Comparison of ENCODE assay signal across 22 mouse cellular contexts in the genomic region with DNA sequence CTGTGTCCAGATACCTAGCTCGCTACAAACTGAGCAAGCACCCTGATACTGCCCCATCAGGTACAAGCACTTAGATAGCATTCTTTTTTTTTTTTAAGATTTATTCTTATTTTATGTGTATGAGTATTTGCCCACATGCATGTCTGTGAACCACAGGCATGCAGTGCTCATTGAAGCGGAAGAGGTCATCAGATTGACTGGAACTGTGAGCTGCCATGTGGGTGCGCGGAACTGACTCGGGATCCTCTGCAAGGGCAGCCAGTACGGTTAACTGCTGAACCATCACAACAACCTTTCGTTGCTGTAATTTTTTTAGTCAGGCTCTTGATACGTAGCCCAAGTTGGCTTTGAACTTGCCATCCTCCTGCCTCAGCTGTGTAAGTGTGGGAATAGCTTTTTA. TPM values are rescaled to one million over a fixed set of nuclear protein-coding genes. Genes with fewer than 3 reads are reported as not detected.
DNase-seq lines count a peak whose midpoint lies in the region; ATAC-seq and TF ChIP-seq lines count a peak whose summit lies in the region.
"Had no signal": no experiment of that assay in that cellular context is flagged by ENCODE, and none has a peak within 500 bp of the region (broad histone marks: within the 10 kb centered on the region; RNA-seq: fewer than 3 reads in every experiment).

No protein-coding gene starts in this region.

- no peak overlapping the region for H3K4me3 ChIP-seq in hindbrain, embryonic 14.5 days (replicated peaks; ENCODE audit: low read length)
- H3K4me3 ChIP-seq in hindbrain, embryonic 10.5 days, result no peak overlapping the region
- H3K4me3 ChIP-seq in ES-Bruce4 (ENCODE audit: low read depth, low read length), result peak overlapping the region; percentile 33
- no peak overlapping the region for H3K4me3 ChIP-seq in limb, embryonic 15.5 days
- H3K4me3 ChIP-seq: embryonic facial prominence, embryonic 10.5 days; gastrocnemius, adult 2 months; heart, embryonic 13.5 days; liver, embryonic 13.5 days; neural tube, embryonic 12.5 days had no signal

- no peak overlapping the region for H3K9ac ChIP-seq in hindbrain, embryonic 14.5 days
- no peak overlapping the region for H3K9ac ChIP-seq in ES-Bruce4 (ENCODE audit: low read depth, poor library complexity, severe bottlenecking)
- no peak overlapping the region for H3K9ac ChIP-seq in limb, embryonic 15.5 days
- H3K9ac ChIP-seq: heart, embryonic 13.5 days; liver, embryonic 13.5 days; lung, embryonic 14.5 days; neural tube, embryonic 12.5 days had no signal

- H3K27me3 ChIP-seq in hindbrain, embryonic 14.5 days (ENCODE audit: control insufficient read depth, insufficient read depth, low read length), result no peaks in the 10 kb centered on the region
- no peaks in the 10 kb centered on the region for H3K27me3 ChIP-seq in hindbrain, embryonic 10.5 days (ENCODE audit: insufficient read depth, poor library complexity, severe bottlenecking)
- no peaks in the 10 kb centered on the region for H3K27me3 ChIP-seq in ES-Bruce4 (ENCODE audit: control insufficient read depth, insufficient read depth, low read length, poor library complexity, severe bottlenecking)
- H3K27me3 ChIP-seq in limb, embryonic 15.5 days, result no peaks in the 10 kb centered on the region
- H3K27me3 ChIP-seq: heart, embryonic 13.5 days; liver, embryonic 13.5 days; neural tube, embryonic 12.5 days had no signal

- whole genome bisulfite sequencing in hindbrain, embryonic 14.5 days, result 91% methylated on average over 8 of the region's 8 CpGs
- 94% methylated on average over 8 of the region's 8 CpGs for WGBS in hindbrain, embryonic 10.5 days
- WGBS in limb, embryonic 15.5 days, result 94% methylated on average over 8 of the region's 8 CpGs

- H3K36me3 ChIP-seq in hindbrain, embryonic 14.5 days (replicated peaks; ENCODE audit: control insufficient read depth, insufficient read depth), result no peaks in the 10 kb centered on the region; the same call in 1 of the 2 replicates
- peaks cover 85% of the 10 kb centered on the region for H3K36me3 ChIP-seq in hindbrain, embryonic 10.5 days
- no peaks in the 10 kb centered on the region for H3K36me3 ChIP-seq in ES-Bruce4 (ENCODE audit: control insufficient read depth, insufficient read depth, low read length, poor library complexity, severe bottlenecking)
- peaks cover 5% of the 10 kb centered on the region; the same call in 1 of the 2 replicates for H3K36me3 ChIP-seq in limb, embryonic 15.5 days
- H3K36me3 ChIP-seq: G1E; liver, embryonic 13.5 days had no signal

- no peak for ATAC-seq in hindbrain, embryonic 14.5 days (ENCODE audit: low FRiP score)
- ATAC-seq in limb, embryonic 15.5 days (ENCODE audit: insufficient number of reproducible peaks, low FRiP score, low TSS enrichment, low read depth), result no peak

- H3K4me2 ChIP-seq in hindbrain, embryonic 14.5 days (replicated peaks), result no peak overlapping the region
- H3K4me2 ChIP-seq in limb, embryonic 15.5 days, result no peak overlapping the region
- H3K4me2 ChIP-seq: heart, embryonic 13.5 days; liver, embryonic 13.5 days; lung, embryonic 14.5 days; neural tube, embryonic 12.5 days had no signal

- H3K27ac ChIP-seq in hindbrain, embryonic 14.5 days, result peak overlapping the region; percentile 80; the same call in 1 of the 2 replicates
- no peak overlapping the region for H3K27ac ChIP-seq in hindbrain, embryonic 10.5 days
- no peak overlapping the region for H3K27ac ChIP-seq in ES-Bruce4 (ENCODE audit: insufficient read depth, low read length)
- peak overlapping the region; percentile 85 for H3K27ac ChIP-seq in limb, embryonic 15.5 days
- H3K27ac ChIP-seq: gastrocnemius, adult 2 months; liver, embryonic 13.5 days had no signal

- intact Hi-C loops in left cerebral cortex, postnatal 4 days (cut with DNase I), result no loop called here

- peaks cover 14% of the 10 kb centered on the region; the same call in 1 of the 2 replicates for H3K4me1 ChIP-seq in hindbrain, embryonic 14.5 days (replicated peaks; ENCODE audit: control insufficient read depth, insufficient read depth, low read length)
- H3K4me1 ChIP-seq in hindbrain, embryonic 10.5 days (replicated peaks), result peaks cover 34% of the 10 kb centered on the region
- peaks cover 8% of the 10 kb centered on the region for H3K4me1 ChIP-seq in ES-Bruce4 (ENCODE audit: control insufficient read depth, insufficient read depth, low read length)
- H3K4me1 ChIP-seq in limb, embryonic 15.5 days, result peaks cover 11% of the 10 kb centered on the region

- no peak for TF ChIP-seq EP300 in ES-Bruce4 (IDR thresholded peaks at IDR 0.05; ENCODE audit: insufficient read depth, low read depth, low read length)

- no peak for TF ChIP-seq POLR2A in ES-Bruce4 (IDR thresholded peaks at IDR 0.05; ENCODE audit: insufficient read depth, low read length)

- no peaks in the 10 kb centered on the region for H3K9me3 ChIP-seq in hindbrain, embryonic 14.5 days (ENCODE audit: control insufficient read depth, low read length)
- H3K9me3 ChIP-seq in hindbrain, embryonic 10.5 days, result no peaks in the 10 kb centered on the region
- no peaks in the 10 kb centered on the region for H3K9me3 ChIP-seq in ES-Bruce4 (replicated peaks; ENCODE audit: control insufficient read depth, insufficient read depth, low read length, poor library complexity, severe bottlenecking)
- H3K9me3 ChIP-seq in limb, embryonic 15.5 days, result no peaks in the 10 kb centered on the region
- H3K9me3 ChIP-seq: embryonic facial prominence, embryonic 10.5 days; G1E; heart, embryonic 13.5 days; liver, embryonic 13.5 days; neural tube, embryonic 12.5 days had no signal

- DNase-seq in hindbrain, embryonic 14.5 days (ENCODE audit: low spot score), result no peak
- DNase-seq in hindbrain, embryonic 10.5 days (ENCODE audit: low spot score), result no peak
- DNase-seq in left cerebral cortex, postnatal 4 days, result peak; percentile 26
- no peak for DNase-seq in left cerebral cortex, adult 18-20 months (ENCODE audit: low spot score in 2 of 2)
- DNase-seq in heart, adult 18-20 months, result no peak
- DNase-seq: adrenal gland, postnatal 36 days; cerebellum, adult 11-12 months; cerebellum, postnatal 36 days; gastrocnemius, adult 2 months; liver, embryonic 13.5 days; lung, embryonic 14.5 days; lung, postnatal 36 days; right cerebral cortex, postnatal 25 days; thymus, postnatal 4 days had no signal

- no peak for TF ChIP-seq CTCF in ES-Bruce4 (IDR thresholded peaks at IDR 0.05; ENCODE audit: low read depth, low read length)

RNA-seq across cellular contexts. Expression of a gene that starts 11.0 kb away (rescaled TPM):
- polyA plus RNA-seq in hindbrain, embryonic 14.5 days (2014; fragmentation: Nextera tagmentation; extraction: Ambion mirVana), result 22.8 and 28.4 TPM in 2 replicates
- polyA plus RNA-seq in hindbrain, embryonic 10.5 days (2016; fragmentation: Nextera tagmentation; extraction: Ambion mirVana), result 47.3 and 71.6 TPM in 2 replicates
- 10 to 100 TPM; 10.5 to 14.1 TPM for total RNA-seq in left cerebral cortex, postnatal 4 days (2021)
- total RNA-seq in left cerebral cortex, adult 18-20 months (2021), result 1 to 10 TPM; 4.8 to 5.2 TPM
- 29.1 and 40.5 TPM in 2 replicates for polyA plus RNA-seq in ES-Bruce4 (2011; ENCODE audit: insufficient read depth, insufficient read length, low read depth, missing spikeins)
- polyA plus RNA-seq in limb, embryonic 15.5 days (2015; fragmentation: Nextera tagmentation; extraction: Ambion mirVana), result 28.2 and 28.3 TPM in 2 replicates
- 1 to 10 TPM; 2.5 to 3.5 TPM for total RNA-seq in heart, adult 18-20 months (2021)
- total RNA-seq: megakaryocyte-erythroid progenitor cell, adult 5-6 weeks; monocyte, adult 5-6 weeks had no signal
- polyA plus RNA-seq: G1E had no signal

RNA-seq across cellular contexts. Expression of a gene that starts 13.2 kb away (rescaled TPM):
- polyA plus RNA-seq in hindbrain, embryonic 14.5 days (2014; fragmentation: Nextera tagmentation; extraction: Ambion mirVana), result 46.7 and 53.5 TPM in 2 replicates
- 99.3 and 109 TPM in 2 replicates for polyA plus RNA-seq in hindbrain, embryonic 10.5 days (2016; fragmentation: Nextera tagmentation; extraction: Ambion mirVana)
- 10 to 100 TPM; 54.0 to 59.8 TPM for total RNA-seq in left cerebral cortex, postnatal 4 days (2021)
- 10 to 100 TPM; 54.4 to 56.3 TPM for total RNA-seq in left cerebral cortex, adult 18-20 months (2021)
- polyA plus RNA-seq in ES-Bruce4 (2011; ENCODE audit: insufficient read depth, insufficient read length, low read depth, missing spikeins), result 89.7 and 91.9 TPM in 2 replicates
- 72.4 and 73.9 TPM in 2 replicates for polyA plus RNA-seq in limb, embryonic 15.5 days (2015; fragmentation: Nextera tagmentation; extraction: Ambion mirVana)
- total RNA-seq in heart, adult 18-20 months (2021), result 10 to 100 TPM; 27.7 to 36.7 TPM

Comparison
In these comparisons a context has a peak if more than half of its experiments do, and no peak if none do; other contexts are left out.
1. H3K27ac ChIP-seq: peak in hindbrain, embryonic 14.5 days (single experiment) and limb, embryonic 15.5 days (single experiment); none in hindbrain, embryonic 10.5 days (single experiment) and ES-Bruce4 (single experiment).